Mouse (Mus musculus): ENCODE measurements around the gene Sult6b2. TPM values are rescaled to one million over a fixed set of nuclear protein-coding genes. Genes with fewer than 3 reads are reported as not detected.
A peak's percentile ranks its signal among the peaks of the same experiment; 100 is the strongest.

Gene Sult6b2
- polyA plus RNA-seq, 1 experiment from 2014 or later, result 0.16 TPM

DNA sequence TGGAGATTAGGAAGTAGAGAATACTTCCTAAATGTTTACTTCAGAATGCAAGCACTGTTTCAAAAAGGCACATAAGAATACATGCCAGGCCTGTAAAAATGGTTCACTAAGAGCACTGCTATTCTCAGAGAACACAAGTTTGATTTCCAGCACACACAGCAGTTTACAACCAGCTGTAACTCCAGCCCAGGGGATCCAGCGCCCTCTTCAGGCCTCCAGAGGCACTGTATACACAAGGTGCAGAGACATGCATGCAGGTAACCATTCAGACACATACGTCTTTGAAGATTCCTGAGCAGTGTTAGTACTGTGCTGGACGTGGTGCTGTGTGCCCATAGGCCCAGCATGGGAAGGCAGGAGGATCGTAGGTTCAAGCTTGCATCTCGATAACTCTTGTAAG, 30.7 kb downstream of the Sult6b2 start:
- Histone ChIP-seq H3K9ac (ENCODE audit: low read length) (no peak overlapping the region), H3K27me3 (ENCODE audit: control insufficient read depth, insufficient read depth, low read length) (no peaks in the 10 kb centered on the region), H3K36me3 (ENCODE audit: control insufficient read depth, insufficient read depth, low read length) (peaks cover 23% of the 10 kb centered on the region), H3K27ac (ENCODE audit: low read depth, low read length) (no peak overlapping the region), H3K4me1 (ENCODE audit: control insufficient read depth, insufficient read depth, low read length) (no peaks in the 10 kb centered on the region), H3K4me2 (no peak overlapping the region), H3K4me3 (ENCODE audit: low read depth, low read length) (no peak overlapping the region), H3K9me3 (ENCODE audit: control insufficient read depth, low read length) (no peaks in the 10 kb centered on the region)
- ATAC-seq (ENCODE audit: low FRiP score) (no peak), DNase-seq (ENCODE audit: low spot score, missing footprints) (no peak)
- WGBS, result 87% methylated on average over 5 of the region's 5 CpGs

DNA sequence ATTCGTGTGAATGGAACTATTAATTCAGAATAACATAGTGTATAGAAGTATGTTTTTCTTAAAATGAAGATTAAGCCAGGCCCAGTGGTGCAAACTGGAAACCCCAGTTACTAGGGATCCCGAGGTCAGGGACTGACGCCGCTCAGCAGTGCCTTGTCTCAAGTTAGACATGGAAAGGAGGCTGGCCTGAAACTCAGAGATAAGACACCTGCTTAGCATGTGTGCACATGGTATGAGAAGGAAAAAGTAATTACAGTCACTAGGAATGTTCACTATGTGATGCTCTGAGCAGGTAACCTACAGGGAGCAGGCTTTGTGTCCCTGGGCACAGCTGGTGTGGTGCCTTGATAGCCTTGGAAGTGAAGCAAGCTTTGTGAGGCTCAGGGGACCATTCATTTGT, 32.7 kb downstream of the Sult6b2 start:
- H3K4me2 ChIP-seq, result no peak overlapping the region
- H3K27me3 ChIP-seq (ENCODE audit: control insufficient read depth, insufficient read depth, low read length), result no peaks in the 10 kb centered on the region
- no peaks in the 10 kb centered on the region for H3K9me3 ChIP-seq (ENCODE audit: control insufficient read depth, low read length)
- H3K27ac ChIP-seq (ENCODE audit: low read depth, low read length), result no peak overlapping the region
- no peak overlapping the region for H3K9ac ChIP-seq (ENCODE audit: low read length)
- 91% methylated on average over 4 of the region's 4 CpGs for WGBS
- H3K4me3 ChIP-seq (ENCODE audit: low read depth, low read length), result no peak overlapping the region
- DNase-seq (ENCODE audit: low spot score, missing footprints), result no peak
- no peaks in the 10 kb centered on the region for H3K4me1 ChIP-seq (ENCODE audit: control insufficient read depth, insufficient read depth, low read length)
- no peak for ATAC-seq (ENCODE audit: low FRiP score)
- peaks cover 27% of the 10 kb centered on the region for H3K36me3 ChIP-seq (ENCODE audit: control insufficient read depth, insufficient read depth, low read length)

DNA sequence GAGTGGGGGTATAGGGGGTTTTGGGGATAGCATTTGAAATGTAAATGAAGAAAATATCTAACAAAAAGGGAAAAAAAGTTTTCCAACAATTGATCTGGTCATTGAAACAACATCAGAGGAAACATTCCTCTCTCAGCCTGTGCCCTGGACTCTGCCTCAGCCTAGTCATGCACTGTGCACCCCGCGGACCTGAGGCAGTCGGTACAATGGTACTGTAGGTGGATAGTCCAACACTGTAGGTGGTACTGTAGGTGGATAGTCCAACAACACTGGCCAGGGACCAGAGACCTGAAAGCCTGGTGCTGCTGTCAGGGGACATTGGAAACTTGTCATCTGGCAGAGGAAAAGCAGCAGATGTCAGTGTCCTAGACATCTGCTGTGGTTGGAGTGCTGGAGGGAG, 34.4 kb downstream of the Sult6b2 start:
- Histone ChIP-seq H3K36me3 (ENCODE audit: control insufficient read depth, insufficient read depth, low read length) (peaks cover 31% of the 10 kb centered on the region), H3K27me3 (ENCODE audit: control insufficient read depth, insufficient read depth, low read length) (no peaks in the 10 kb centered on the region), H3K4me2 (no peak overlapping the region), H3K4me3 (ENCODE audit: low read depth, low read length) (no peak overlapping the region), H3K4me1 (ENCODE audit: control insufficient read depth, insufficient read depth, low read length) (no peaks in the 10 kb centered on the region), H3K9ac (ENCODE audit: low read length) (no peak overlapping the region), H3K27ac (ENCODE audit: low read depth, low read length) (no peak overlapping the region), H3K9me3 (ENCODE audit: control insufficient read depth, low read length) (no peaks in the 10 kb centered on the region)
- DNase-seq (ENCODE audit: low spot score, missing footprints), result no peak
- WGBS, result 97% methylated on average over 3 of the region's 3 CpGs
- no peak for ATAC-seq (ENCODE audit: low FRiP score)

DNA sequence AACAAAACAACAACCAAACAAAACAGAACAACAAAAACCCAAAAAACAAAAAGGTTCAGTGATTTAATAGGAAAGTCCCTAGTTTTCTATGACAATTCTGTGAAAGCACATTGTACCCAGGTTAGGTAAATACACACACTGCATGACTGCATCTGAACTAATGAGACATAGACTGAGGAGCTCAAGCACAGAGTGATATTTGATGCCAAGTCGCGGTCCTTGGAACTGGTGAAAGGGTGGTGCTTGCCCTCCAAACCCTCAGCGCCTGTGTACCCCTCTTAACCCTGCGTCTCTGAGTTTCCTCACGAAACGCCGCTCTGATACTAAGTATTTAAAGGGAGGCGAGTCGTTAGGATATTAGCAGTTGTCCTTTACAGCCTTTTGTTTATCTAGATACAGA, 37.0 kb downstream of the Sult6b2 start:
- Histone ChIP-seq H3K27ac (ENCODE audit: low read depth, low read length) (no peak overlapping the region), H3K27me3 (ENCODE audit: control insufficient read depth, insufficient read depth, low read length) (no peaks in the 10 kb centered on the region), H3K4me1 (ENCODE audit: control insufficient read depth, insufficient read depth, low read length) (no peaks in the 10 kb centered on the region), H3K36me3 (ENCODE audit: control insufficient read depth, insufficient read depth, low read length) (peaks cover 19% of the 10 kb centered on the region), H3K9ac (ENCODE audit: low read length) (no peak overlapping the region), H3K4me3 (ENCODE audit: low read depth, low read length) (no peak overlapping the region), H3K4me2 (no peak overlapping the region), H3K9me3 (ENCODE audit: control insufficient read depth, low read length) (no peaks in the 10 kb centered on the region)
- WGBS, result 91% methylated on average over 9 of the region's 9 CpGs
- no peak for ATAC-seq (ENCODE audit: low FRiP score)
- DNase-seq (ENCODE audit: low spot score, missing footprints), result no peak

DNA sequence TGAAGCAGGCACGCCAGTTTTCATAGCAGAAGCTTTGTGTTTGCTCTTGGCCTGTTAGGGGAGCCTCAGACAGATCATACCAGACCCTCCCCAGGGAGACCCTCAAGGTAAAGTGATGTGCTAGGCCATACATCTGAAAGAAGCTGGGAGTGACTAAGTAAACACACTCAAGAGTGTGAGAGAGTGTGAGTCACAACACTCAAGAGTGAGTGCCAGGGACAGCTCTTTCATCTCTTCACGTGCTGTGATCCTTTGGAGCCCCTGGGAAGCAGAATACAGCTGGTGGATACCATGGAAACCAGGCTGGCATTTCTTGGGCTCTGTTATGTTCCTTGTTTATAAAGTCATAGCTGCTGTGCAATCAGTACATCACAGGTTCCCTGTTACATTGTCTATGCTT, 39.4 kb downstream of the Sult6b2 start:
- no peak for DNase-seq (ENCODE audit: low spot score, missing footprints)
- no peak overlapping the region for H3K27ac ChIP-seq (ENCODE audit: low read depth, low read length)
- no peaks in the 10 kb centered on the region for H3K9me3 ChIP-seq (ENCODE audit: control insufficient read depth, low read length)
- H3K9ac ChIP-seq (ENCODE audit: low read length), result no peak overlapping the region
- H3K4me3 ChIP-seq (ENCODE audit: low read depth, low read length), result no peak overlapping the region
- 66% methylated on average over 2 of the region's 2 CpGs for whole genome bisulfite sequencing
- 0 out of 2 replicates have a peak, but pooled peaks cover 3% of the 10 kb centered on the region for H3K4me1 ChIP-seq (ENCODE audit: control insufficient read depth, insufficient read depth, low read length)
- no peak for ATAC-seq (ENCODE audit: low FRiP score)
- peaks cover 9% of the 10 kb centered on the region for H3K36me3 ChIP-seq (ENCODE audit: control insufficient read depth, insufficient read depth, low read length)
- no peak overlapping the region for H3K4me2 ChIP-seq
- H3K27me3 ChIP-seq (ENCODE audit: control insufficient read depth, insufficient read depth, low read length), result no peaks in the 10 kb centered on the region

DNA sequence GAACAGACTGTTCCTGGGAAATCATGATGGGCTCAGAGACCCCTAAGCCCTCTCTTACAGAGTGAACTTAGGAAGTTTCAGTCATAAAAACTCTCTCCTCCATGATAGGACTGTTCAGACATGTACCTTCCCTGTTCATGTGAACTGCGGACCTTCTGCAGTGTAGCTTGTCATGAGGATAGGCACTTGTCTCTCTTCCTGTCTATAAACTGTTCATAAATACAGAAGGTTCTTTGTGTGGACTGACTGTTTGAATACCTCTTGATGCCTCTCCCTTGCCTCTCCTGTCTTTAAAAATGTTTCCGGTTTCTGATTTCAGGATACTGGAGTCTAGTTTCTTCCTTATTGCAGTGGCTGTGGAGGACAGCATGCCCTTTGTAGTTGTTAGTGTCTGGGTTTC, 44.7 kb downstream of the Sult6b2 start:
- Histone ChIP-seq H3K9ac (ENCODE audit: low read length) (no peak overlapping the region), H3K4me3 (ENCODE audit: low read depth, low read length) (no peak overlapping the region), H3K4me2 (no peak overlapping the region), H3K27ac (ENCODE audit: low read depth, low read length) (no peak overlapping the region), H3K27me3 (ENCODE audit: control insufficient read depth, insufficient read depth, low read length) (no peaks in the 10 kb centered on the region), H3K4me1 (ENCODE audit: control insufficient read depth, insufficient read depth, low read length) (peaks cover 9% of the 10 kb centered on the region), H3K36me3 (ENCODE audit: control insufficient read depth, insufficient read depth, low read length) (no peaks in the 10 kb centered on the region; the same call in none of the 2 replicates), H3K9me3 (ENCODE audit: control insufficient read depth, low read length) (no peaks in the 10 kb centered on the region)
- ATAC-seq (ENCODE audit: low FRiP score) (no peak), DNase-seq (ENCODE audit: low spot score, missing footprints) (no peak)
- 91% methylated on average over 2 of the region's 2 CpGs for WGBS

DNA sequence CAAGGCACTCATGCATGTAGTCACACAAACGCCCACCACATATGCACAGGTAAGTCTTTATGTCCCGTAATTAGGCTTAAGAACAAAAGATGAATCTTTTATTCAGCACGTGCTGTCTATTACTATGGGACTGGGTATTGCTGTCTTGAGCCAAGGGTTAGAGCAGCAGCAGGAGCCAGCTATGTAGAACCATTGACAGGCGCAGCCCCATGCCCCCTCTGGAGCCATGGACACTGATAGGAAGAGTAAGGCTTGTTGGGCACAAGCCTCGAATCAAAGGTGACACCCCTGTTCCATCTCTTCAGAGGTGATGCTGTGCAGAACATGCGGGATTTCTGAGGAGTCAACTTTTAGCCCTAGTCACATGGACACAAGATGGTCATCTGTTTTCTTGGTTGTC, 45.7 kb downstream of the Sult6b2 start:
- Histone ChIP-seq H3K27me3 (ENCODE audit: control insufficient read depth, insufficient read depth, low read length) (no peaks in the 10 kb centered on the region; the same call in 1 of the 2 replicates), H3K9ac (ENCODE audit: low read length) (no peak overlapping the region), H3K9me3 (ENCODE audit: control insufficient read depth, low read length) (no peaks in the 10 kb centered on the region), H3K36me3 (ENCODE audit: control insufficient read depth, insufficient read depth, low read length) (no peaks in the 10 kb centered on the region; the same call in 1 of the 2 replicates), H3K4me1 (ENCODE audit: control insufficient read depth, insufficient read depth, low read length) (peaks cover 9% of the 10 kb centered on the region), H3K4me2 (no peak overlapping the region), H3K4me3 (ENCODE audit: low read depth, low read length) (no peak overlapping the region), H3K27ac (ENCODE audit: low read depth, low read length) (no peak overlapping the region)
- DNase-seq (ENCODE audit: low spot score, missing footprints), result peak; percentile 21
- 89% methylated on average over 6 of the region's 6 CpGs for WGBS
- no peak for ATAC-seq (ENCODE audit: low FRiP score)

DNA sequence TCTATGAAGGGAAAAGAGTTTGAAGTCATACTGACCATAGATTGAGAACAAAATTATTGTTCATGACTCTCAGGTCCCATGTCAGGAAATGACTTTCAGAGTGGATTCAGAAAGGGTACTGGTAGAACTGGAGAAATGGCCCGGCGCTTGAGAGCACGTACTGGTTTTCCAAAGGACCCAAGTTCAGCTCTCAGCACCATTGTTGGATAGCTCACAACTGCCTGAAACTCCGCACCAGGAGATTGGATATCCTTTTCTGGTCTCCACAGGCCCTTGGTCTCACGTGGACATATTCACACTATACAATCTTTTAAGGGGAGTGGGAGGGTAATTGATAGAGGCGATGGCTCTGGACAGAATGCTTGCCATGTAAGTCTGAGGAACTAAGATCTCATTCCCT, 46.3 kb downstream of the Sult6b2 start:
- 92% methylated on average over 6 of the region's 6 CpGs for WGBS

DNA sequence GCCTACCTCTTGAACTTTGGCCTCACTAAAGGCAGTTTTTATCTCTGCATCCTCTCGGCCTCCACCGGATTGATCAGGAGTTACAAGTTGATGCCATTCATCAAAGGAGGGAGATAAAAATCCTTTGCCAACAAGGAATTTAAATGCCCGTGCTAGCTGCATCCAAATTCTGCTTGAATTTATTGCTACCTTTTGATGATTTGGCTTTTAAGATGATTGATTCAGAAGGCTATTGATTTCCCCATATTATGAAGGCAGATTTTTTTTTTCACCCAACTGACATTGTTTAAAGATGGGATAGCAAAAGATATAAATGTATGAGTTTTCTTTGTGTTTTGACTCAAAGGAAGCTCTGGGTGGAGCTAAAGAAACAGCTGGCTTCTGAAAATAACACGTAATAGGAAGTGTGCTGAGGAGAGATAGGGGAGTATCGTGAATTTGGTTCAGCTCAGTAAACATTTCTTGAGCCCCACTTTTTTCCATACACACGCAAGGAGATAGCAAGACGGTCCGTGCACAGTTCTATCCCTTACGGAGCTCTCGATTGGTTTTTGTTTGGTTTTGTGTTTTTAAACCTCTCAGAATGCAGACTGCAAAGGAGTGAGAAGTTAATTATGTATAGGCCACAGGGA, 46.9 kb downstream of the Sult6b2 start:
- no peak for ATAC-seq (ENCODE audit: low FRiP score)

More for the DNA sequence above, 46.3 kb downstream of the Sult6b2 start:
- no peaks in the 10 kb centered on the region; the same call in 1 of the 2 replicates for H3K27me3 ChIP-seq (ENCODE audit: control insufficient read depth, insufficient read depth, low read length)
- H3K9me3 ChIP-seq (ENCODE audit: control insufficient read depth, low read length), result no peaks in the 10 kb centered on the region
- H3K36me3 ChIP-seq (ENCODE audit: control insufficient read depth, insufficient read depth, low read length), result no peaks in the 10 kb centered on the region; the same call in 1 of the 2 replicates
- peaks cover 9% of the 10 kb centered on the region for H3K4me1 ChIP-seq (ENCODE audit: control insufficient read depth, insufficient read depth, low read length)
- no peak overlapping the region; the same call in 1 of the 2 replicates for H3K9ac ChIP-seq (ENCODE audit: low read length)
- DNase-seq (ENCODE audit: low spot score, missing footprints), result peak; percentile 72
- H3K4me2 ChIP-seq, result peak overlapping the region; percentile 67
- H3K27ac ChIP-seq (ENCODE audit: low read depth, low read length), result no peak overlapping the region
- ATAC-seq (ENCODE audit: low FRiP score), result no peak
- peak overlapping the region; percentile 79 for H3K4me3 ChIP-seq (ENCODE audit: low read depth, low read length)

More for the DNA sequence above, 46.9 kb downstream of the Sult6b2 start:
- Histone ChIP-seq H3K27me3 (ENCODE audit: control insufficient read depth, insufficient read depth, low read length) (no peaks in the 10 kb centered on the region; the same call in 1 of the 2 replicates), H3K36me3 (ENCODE audit: control insufficient read depth, insufficient read depth, low read length) (no peaks in the 10 kb centered on the region; the same call in 1 of the 2 replicates), H3K4me2 (peak overlapping the region; percentile 67), H3K4me1 (ENCODE audit: control insufficient read depth, insufficient read depth, low read length) (peaks cover 9% of the 10 kb centered on the region), H3K9ac (ENCODE audit: low read length) (peak overlapping the region; percentile 89), H3K9me3 (ENCODE audit: control insufficient read depth, low read length) (no peaks in the 10 kb centered on the region), H3K4me3 (ENCODE audit: low read depth, low read length) (peak overlapping the region; percentile 79), H3K27ac (ENCODE audit: low read depth, low read length) (no peak overlapping the region)
- no peak for DNase-seq (ENCODE audit: low spot score, missing footprints)
- WGBS, result 51% methylated on average over 10 of the region's 10 CpGs

Measured in midbrain, embryonic 11.5 days (tissue).